Mouse (Mus musculus): ENCODE measurements around the gene Optn. TPM values are rescaled to one million over a fixed set of nuclear protein-coding genes. Genes with fewer than 3 reads are reported as not detected.
A peak's percentile ranks its signal among the peaks of the same experiment; 100 is the strongest.

Optn gene
- total RNA-seq, 1 experiment, result 4.6 TPM

DNA sequence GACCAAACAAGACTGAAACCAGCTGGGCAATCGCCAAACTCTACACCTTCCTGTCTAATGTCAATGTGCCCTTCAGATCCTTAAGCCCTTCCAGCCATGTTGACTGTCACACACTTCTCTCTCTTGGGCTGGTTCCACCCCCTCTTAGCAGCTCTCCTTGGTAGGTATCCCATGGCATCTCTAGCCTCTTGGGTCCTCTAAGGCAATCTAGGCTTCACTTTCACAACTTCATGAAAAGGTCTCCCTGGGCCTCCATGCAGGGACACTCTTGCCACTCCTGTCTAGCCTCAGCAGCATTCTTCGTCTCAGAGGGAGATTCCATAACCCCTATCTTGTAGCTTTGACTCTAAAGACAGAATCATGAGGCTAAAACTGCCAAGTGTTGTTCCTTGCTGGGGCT lies 13.6 kb upstream of the Optn start:
- in situ Hi-C loops (cut with MboI; ENCODE audit: low sequenced_read_pairs in 2 of 2, unreplicated experiment in 2 of 2), result loop anchor here in 1 of 2 experiments (25.0 kb wide), 1 partner anchor 335 kb away; no protein-coding TSS in a partner anchor
- H3K9me3 ChIP-seq (ENCODE audit: control insufficient read depth, insufficient read depth, low read depth, low read length), result no peaks in the 10 kb centered on the region

DNA sequence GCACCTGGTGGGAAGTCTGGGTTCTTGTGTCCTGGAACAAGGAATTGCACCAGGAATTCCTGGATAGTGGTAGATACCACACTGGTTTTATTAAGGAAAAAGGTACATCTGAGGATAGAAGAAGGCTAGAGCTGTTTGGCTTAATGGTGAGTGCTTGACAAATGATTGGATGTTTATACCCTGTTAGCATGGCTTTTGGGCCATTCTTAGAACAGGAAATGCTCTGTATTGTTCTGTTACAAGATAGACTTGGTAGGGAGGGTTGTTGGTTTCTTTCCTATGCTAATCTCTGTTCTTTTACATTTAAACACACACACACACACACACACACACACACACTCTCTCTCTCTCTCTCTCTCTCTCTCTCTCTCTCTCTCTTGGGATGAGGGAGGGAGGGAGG lies 12.0 kb upstream of the Optn start:
- Histone ChIP-seq H3K36me3 (ENCODE audit: control insufficient read depth, insufficient read depth, low read length, poor library complexity, severe bottlenecking) (no peaks in the 10 kb centered on the region), H3K4me3 (ENCODE audit: insufficient read depth in 1 of 2, low read depth in 1 of 2, low read length in 2 of 2, poor library complexity in 1 of 2, severe bottlenecking in 1 of 2) (no peak overlapping the region), H3K4me1 (ENCODE audit: control insufficient read depth in 2 of 2, insufficient read depth in 2 of 2, low read length in 2 of 2, poor library complexity in 1 of 2) (peaks cover 13 to 28% of the 10 kb centered on the region in 2 experiments), H3K9ac (ENCODE audit: insufficient read depth, low read depth, low read length, poor library complexity, severe bottlenecking) (no peak overlapping the region), H3K9me3 (ENCODE audit: control insufficient read depth, insufficient read depth, low read depth, low read length) (no peaks in the 10 kb centered on the region), H3K27ac (ENCODE audit: insufficient read depth, low read depth, low read length, poor library complexity, severe bottlenecking) (peak overlapping the region; percentile 83)
- in situ Hi-C loops (cut with MboI; ENCODE audit: low sequenced_read_pairs in 2 of 2, unreplicated experiment in 2 of 2), result loop anchor here in 1 of 2 experiments (25.0 kb wide), 1 partner anchor 336 kb away; no protein-coding TSS in a partner anchor
- DNase-seq (ENCODE audit: low read depth, low spot score), result no peak
- TF ChIP-seq CHD2 (IDR thresholded peaks at IDR 0.05; ENCODE audit: low read depth, low read length) (no peak), MAFK (IDR thresholded peaks at IDR 0.05; ENCODE audit: insufficient read depth, low read depth, low read length) (no peak), HCFC1 (IDR thresholded peaks at IDR 0.05; ENCODE audit: borderline replicate concordance, insufficient read depth, low read length) (no peak), ZC3H11A (IDR thresholded peaks at IDR 0.05; ENCODE audit: borderline replicate concordance, low read depth, low read length) (no peak), ZNF384 (IDR thresholded peaks at IDR 0.05; ENCODE audit: low read depth, low read length) (no peak)

More for the DNA sequence above, 13.6 kb upstream of the Optn start:
- Histone ChIP-seq H3K9ac (ENCODE audit: insufficient read depth, low read depth, low read length, poor library complexity, severe bottlenecking) (0 out of 2 replicates have a peak overlapping the region, but pooled peaks have one; percentile 11), H3K27ac (ENCODE audit: insufficient read depth, low read depth, low read length, poor library complexity, severe bottlenecking) (peak overlapping the region; percentile 84), H3K36me3 (ENCODE audit: control insufficient read depth, insufficient read depth, low read length, poor library complexity, severe bottlenecking) (no peaks in the 10 kb centered on the region), H3K4me1 (ENCODE audit: control insufficient read depth in 2 of 2, insufficient read depth in 2 of 2, low read length in 2 of 2, poor library complexity in 1 of 2) (peaks cover 13 to 28% of the 10 kb centered on the region in 2 experiments), H3K4me3 (ENCODE audit: insufficient read depth in 1 of 2, low read depth in 1 of 2, low read length in 2 of 2, poor library complexity in 1 of 2, severe bottlenecking in 1 of 2) (no peak overlapping the region)
- TF ChIP-seq ZC3H11A (IDR thresholded peaks at IDR 0.05; ENCODE audit: borderline replicate concordance, low read depth, low read length) (no peak), HCFC1 (IDR thresholded peaks at IDR 0.05; ENCODE audit: borderline replicate concordance, insufficient read depth, low read length) (no peak), MAFK (IDR thresholded peaks at IDR 0.05; ENCODE audit: insufficient read depth, low read depth, low read length) (no peak), CHD2 (IDR thresholded peaks at IDR 0.05; ENCODE audit: low read depth, low read length) (no peak), ZNF384 (IDR thresholded peaks at IDR 0.05; ENCODE audit: low read depth, low read length) (no peak)
- no peak for DNase-seq (ENCODE audit: low read depth, low spot score)

DNA sequence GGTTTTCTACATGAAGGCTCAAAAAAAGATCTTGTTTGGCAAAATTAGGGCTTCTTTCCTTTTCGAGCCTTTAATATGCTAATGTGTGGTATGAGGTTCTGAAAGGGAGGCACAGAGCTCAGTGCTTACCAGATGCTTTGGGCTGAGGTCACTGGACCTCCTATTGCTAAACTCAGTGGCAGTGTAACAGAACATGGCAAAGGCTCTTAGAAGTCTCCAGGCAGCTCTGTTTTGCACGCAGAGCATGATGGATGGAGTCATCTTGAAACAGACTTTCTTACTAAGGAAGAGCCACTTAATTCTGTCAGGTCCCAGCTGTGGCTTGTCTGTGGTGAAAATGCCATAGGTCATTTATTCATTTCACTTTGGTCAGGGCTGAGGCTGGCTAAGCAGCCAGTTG lies 11.6 kb upstream of the Optn start:
- H3K9ac ChIP-seq (ENCODE audit: insufficient read depth, low read depth, low read length, poor library complexity, severe bottlenecking), result no peak overlapping the region
- DNase-seq (ENCODE audit: low read depth, low spot score), result no peak
- no peaks in the 10 kb centered on the region for H3K36me3 ChIP-seq (ENCODE audit: control insufficient read depth, insufficient read depth, low read length, poor library complexity, severe bottlenecking)
- in situ Hi-C loops (cut with MboI; ENCODE audit: low sequenced_read_pairs in 2 of 2, unreplicated experiment in 2 of 2), result loop anchor here in 1 of 2 experiments (25.0 kb wide), 1 partner anchor 337 kb away; no protein-coding TSS in a partner anchor
- peak overlapping the region; percentile 83 for H3K27ac ChIP-seq (ENCODE audit: insufficient read depth, low read depth, low read length, poor library complexity, severe bottlenecking)
- no peaks in the 10 kb centered on the region for H3K9me3 ChIP-seq (ENCODE audit: control insufficient read depth, insufficient read depth, low read depth, low read length)
- peaks cover 13 to 28% of the 10 kb centered on the region in 2 experiments for H3K4me1 ChIP-seq (ENCODE audit: control insufficient read depth in 2 of 2, insufficient read depth in 2 of 2, low read length in 2 of 2, poor library complexity in 1 of 2)
- no peak overlapping the region for H3K4me3 ChIP-seq (ENCODE audit: insufficient read depth in 1 of 2, low read depth in 1 of 2, low read length in 2 of 2, poor library complexity in 1 of 2, severe bottlenecking in 1 of 2)
- TF ChIP-seq HCFC1 (IDR thresholded peaks at IDR 0.05; ENCODE audit: borderline replicate concordance, insufficient read depth, low read length), result no peak
- no peak for TF ChIP-seq ZNF384 (IDR thresholded peaks at IDR 0.05; ENCODE audit: low read depth, low read length)
- no peak for TF ChIP-seq MAFK (IDR thresholded peaks at IDR 0.05; ENCODE audit: insufficient read depth, low read depth, low read length)
- no peak for TF ChIP-seq ZC3H11A (IDR thresholded peaks at IDR 0.05; ENCODE audit: borderline replicate concordance, low read depth, low read length)
- no peak for TF ChIP-seq CHD2 (IDR thresholded peaks at IDR 0.05; ENCODE audit: low read depth, low read length)

DNA sequence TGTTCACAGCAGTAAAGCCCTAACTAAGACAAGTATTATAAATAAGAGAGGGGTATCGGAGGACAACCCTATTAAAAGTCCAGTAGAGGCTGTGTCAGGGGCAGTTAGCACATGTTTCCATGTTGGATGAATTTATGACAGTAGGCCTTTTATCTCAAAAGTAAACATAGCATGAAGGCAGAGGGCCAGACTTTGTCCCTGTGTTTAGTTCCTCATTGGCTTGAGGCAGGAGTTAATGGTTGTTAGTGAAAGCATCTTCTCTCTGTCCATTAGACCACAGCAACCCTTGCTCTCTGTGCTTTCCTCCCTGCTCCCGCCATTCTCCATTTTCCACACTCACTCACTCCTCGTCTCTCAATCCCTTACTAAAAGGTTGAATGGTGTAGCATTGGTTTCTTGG lies 9.9 kb upstream of the Optn start:
- Histone ChIP-seq H3K9me3 (ENCODE audit: control insufficient read depth, insufficient read depth, low read depth, low read length) (no peaks in the 10 kb centered on the region), H3K4me1 (ENCODE audit: control insufficient read depth in 2 of 2, insufficient read depth in 2 of 2, low read length in 2 of 2, poor library complexity in 1 of 2) (peaks cover 10 to 24% of the 10 kb centered on the region in 2 experiments), H3K9ac (ENCODE audit: insufficient read depth, low read depth, low read length, poor library complexity, severe bottlenecking) (no peak overlapping the region), H3K27ac (ENCODE audit: insufficient read depth, low read depth, low read length, poor library complexity, severe bottlenecking) (no peak overlapping the region), H3K4me3 (ENCODE audit: insufficient read depth in 1 of 2, low read depth in 1 of 2, low read length in 2 of 2, poor library complexity in 1 of 2, severe bottlenecking in 1 of 2) (no peak overlapping the region), H3K36me3 (ENCODE audit: control insufficient read depth, insufficient read depth, low read length, poor library complexity, severe bottlenecking) (no peaks in the 10 kb centered on the region)
- TF ChIP-seq CHD2 (IDR thresholded peaks at IDR 0.05; ENCODE audit: low read depth, low read length), result no peak
- TF ChIP-seq ZNF384 (IDR thresholded peaks at IDR 0.05; ENCODE audit: low read depth, low read length), result no peak
- no peak for TF ChIP-seq MAFK (IDR thresholded peaks at IDR 0.05; ENCODE audit: insufficient read depth, low read depth, low read length)
- no peak for TF ChIP-seq HCFC1 (IDR thresholded peaks at IDR 0.05; ENCODE audit: borderline replicate concordance, insufficient read depth, low read length)
- TF ChIP-seq ZC3H11A (IDR thresholded peaks at IDR 0.05; ENCODE audit: borderline replicate concordance, low read depth, low read length), result no peak
- in situ Hi-C loops (cut with MboI; ENCODE audit: low sequenced_read_pairs in 2 of 2, unreplicated experiment in 2 of 2), result no loop called here
- DNase-seq (ENCODE audit: low read depth, low spot score), result no peak

Data from ES-E14 (cell line).